Comparison of ENCODE assay signal across 28 mouse cellular contexts in the genomic region with DNA sequence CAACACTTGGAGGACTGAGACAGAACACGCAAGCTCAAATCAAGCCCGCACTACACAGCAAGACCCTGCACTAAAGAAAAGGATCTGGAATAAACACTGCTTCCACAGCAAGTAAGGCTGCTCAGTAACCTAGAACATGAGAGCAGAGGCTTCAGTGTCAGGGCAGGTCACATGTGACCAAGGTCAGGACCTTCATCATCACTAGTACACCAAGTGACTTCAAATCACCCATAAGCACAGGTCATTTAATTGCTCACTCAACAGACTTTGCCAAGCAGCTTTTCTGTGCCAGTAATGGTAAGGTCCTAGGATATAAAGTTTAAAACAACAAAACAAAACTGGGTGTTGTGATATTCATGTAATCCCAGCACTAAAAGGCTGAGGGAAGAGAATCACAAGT. TPM values are rescaled to one million over a fixed set of nuclear protein-coding genes. Genes with fewer than 3 reads are reported as not detected.
DNase-seq lines count a peak whose midpoint lies in the region; ATAC-seq and TF ChIP-seq lines count a peak whose summit lies in the region.
"Had no signal": no experiment of that assay in that cellular context is flagged by ENCODE, and none has a peak within 500 bp of the region (broad histone marks: within the 10 kb centered on the region; RNA-seq: fewer than 3 reads in every experiment).

No protein-coding gene starts in this region.

- H3K27ac ChIP-seq in kidney, adult 2 months (ENCODE audit: insufficient read depth, low read depth, low read length): 0 out of 2 replicates have a peak overlapping the region, but pooled peaks have one; percentile 5
- no peak overlapping the region for H3K27ac ChIP-seq in kidney, embryonic 15.5 days
- H3K27ac ChIP-seq in testis, adult 2 months (ENCODE audit: control insufficient read depth, insufficient read depth, low read depth, low read length): peak overlapping the region; percentile 65; the same call in 1 of the 2 replicates
- H3K27ac ChIP-seq: embryonic facial prominence, embryonic 10.5 days; forebrain, embryonic 15.5 days; heart, embryonic 13.5 days; hindbrain, embryonic 12.5 days; limb, embryonic 12.5 days; liver, embryonic 14.5 days; lung, embryonic 15.5 days; midbrain, embryonic 15.5 days; neural tube, embryonic 12.5 days; stomach, embryonic 15.5 days had no signal

- no peak for TF ChIP-seq POLR2A in kidney, adult 2 months (IDR thresholded peaks at IDR 0.05; ENCODE audit: low read depth, low read length)
- no peak for TF ChIP-seq POLR2A in testis, adult 2 months (IDR thresholded peaks at IDR 0.05; ENCODE audit: control insufficient read depth, low read depth, low read length)

- ATAC-seq in kidney, embryonic 15.5 days (replicated peaks; ENCODE audit: low FRiP score): no peak
- ATAC-seq: forebrain, embryonic 15.5 days; intestine, postnatal 0 days; midbrain, embryonic 15.5 days had no signal

- peak; percentile 49 for DNase-seq in adrenal gland, adult 2 months
- DNase-seq in adrenal gland, adult 18-20 months (ENCODE audit: low spot score in 2 of 2): no peak
- DNase-seq in kidney, adult 2 months: peak; percentile 70
- no peak for DNase-seq in testis, postnatal 10 days (ENCODE audit: low spot score)
- DNase-seq in spleen, postnatal 36 days (ENCODE audit: low spot score in 2 of 2): no peak
- DNase-seq: cerebellum, adult 11-12 months; cerebellum, postnatal 10 days; gastrocnemius, postnatal 10 days; heart, postnatal 14 days; lung, postnatal 36 days; retina, postnatal 1 day; right cerebral cortex, postnatal 25 days; thymus, adult 2 months; thymus, postnatal 4 days had no signal

- H3K9ac ChIP-seq in kidney, embryonic 15.5 days: no peak overlapping the region
- H3K9ac ChIP-seq: forebrain, embryonic 15.5 days; heart, embryonic 13.5 days; hindbrain, embryonic 12.5 days; limb, embryonic 12.5 days; liver, embryonic 14.5 days; lung, embryonic 15.5 days; midbrain, embryonic 15.5 days; neural tube, embryonic 12.5 days; stomach, embryonic 15.5 days had no signal

- no peaks in the 10 kb centered on the region for H3K27me3 ChIP-seq in kidney, adult 2 months (replicated peaks; ENCODE audit: control insufficient read depth, insufficient read depth, low read length)
- no peaks in the 10 kb centered on the region for H3K27me3 ChIP-seq in kidney, embryonic 15.5 days
- H3K27me3 ChIP-seq in testis, adult 2 months (ENCODE audit: control insufficient read depth, insufficient read depth, low read length): no peaks in the 10 kb centered on the region
- H3K27me3 ChIP-seq: forebrain, embryonic 15.5 days; heart, embryonic 13.5 days; hindbrain, embryonic 12.5 days; limb, embryonic 12.5 days; lung, embryonic 15.5 days; megakaryocyte, embryonic 14.5 days; midbrain, embryonic 15.5 days; neural tube, embryonic 12.5 days; stomach, embryonic 15.5 days had no signal

- peaks cover 27% of the 10 kb centered on the region; the same call in 1 of the 2 replicates for H3K4me1 ChIP-seq in kidney, adult 2 months (ENCODE audit: control insufficient read depth, insufficient read depth, low read length)
- peaks cover 11% of the 10 kb centered on the region for H3K4me1 ChIP-seq in kidney, embryonic 15.5 days
- H3K4me1 ChIP-seq in testis, adult 2 months (ENCODE audit: control insufficient read depth, insufficient read depth, low read length): peaks cover 8% of the 10 kb centered on the region

- no peaks in the 10 kb centered on the region for H3K9me3 ChIP-seq in kidney, embryonic 15.5 days (replicated peaks)
- H3K9me3 ChIP-seq: embryonic facial prominence, embryonic 10.5 days; forebrain, embryonic 15.5 days; heart, embryonic 13.5 days; hindbrain, embryonic 12.5 days; limb, embryonic 12.5 days; lung, embryonic 15.5 days; megakaryocyte, embryonic 14.5 days; midbrain, embryonic 15.5 days; neural tube, embryonic 12.5 days; stomach, embryonic 15.5 days had no signal

- H3K4me3 ChIP-seq in kidney, adult 2 months (ENCODE audit: insufficient read depth, low read depth, low read length): no peak overlapping the region
- H3K4me3 ChIP-seq in kidney, embryonic 15.5 days (replicated peaks): no peak overlapping the region
- H3K4me3 ChIP-seq in testis, adult 2 months (ENCODE audit: control insufficient read depth, low read depth, low read length): no peak overlapping the region
- H3K4me3 ChIP-seq: embryonic facial prominence, embryonic 10.5 days; forebrain, embryonic 15.5 days; heart, embryonic 13.5 days; hindbrain, embryonic 12.5 days; limb, embryonic 12.5 days; lung, embryonic 15.5 days; megakaryocyte, embryonic 14.5 days; midbrain, embryonic 15.5 days; neural tube, embryonic 12.5 days; stomach, embryonic 15.5 days had no signal

- no peak overlapping the region for H3K4me2 ChIP-seq in kidney, embryonic 15.5 days
- H3K4me2 ChIP-seq: forebrain, embryonic 15.5 days; heart, embryonic 13.5 days; hindbrain, embryonic 12.5 days; limb, embryonic 12.5 days; lung, embryonic 15.5 days; midbrain, embryonic 15.5 days; neural tube, embryonic 12.5 days; stomach, embryonic 15.5 days had no signal

- 75% methylated on average over 2 of the region's 2 CpGs for WGBS in kidney, adult 2 months
- WGBS in kidney, embryonic 15.5 days: 96% methylated on average over 2 of the region's 2 CpGs

- no peaks in the 10 kb centered on the region for H3K36me3 ChIP-seq in kidney, adult 2 months (ENCODE audit: control insufficient read depth, insufficient read depth, low read length)
- no peaks in the 10 kb centered on the region for H3K36me3 ChIP-seq in kidney, embryonic 15.5 days
- no peaks in the 10 kb centered on the region for H3K36me3 ChIP-seq in testis, adult 2 months (ENCODE audit: control insufficient read depth, insufficient read depth, low read length)
- H3K36me3 ChIP-seq: embryonic facial prominence, embryonic 10.5 days; forebrain, embryonic 15.5 days; heart, embryonic 13.5 days; hindbrain, embryonic 12.5 days; lung, embryonic 15.5 days; midbrain, embryonic 15.5 days; neural tube, embryonic 12.5 days; stomach, embryonic 15.5 days had no signal

- TF ChIP-seq CTCF in kidney, adult 2 months (conservative IDR thresholded peaks at IDR 0.05; ENCODE audit: insufficient read depth, insufficient read length, low read depth, low read length): no peak
- no peak for TF ChIP-seq CTCF in testis, adult 2 months (IDR thresholded peaks at IDR 0.05; ENCODE audit: control insufficient read depth, insufficient read depth, insufficient replicate concordance, low read depth, low read length)

RNA-seq across cellular contexts. Expression of gene Rad54l2, which starts 5.4 kb away (rescaled TPM):
- 10 to 100 TPM; 13.2 to 24.8 TPM for total RNA-seq in adrenal gland, adult 2 months (2021)
- 44.6 and 68.0 TPM in 2 replicates for polyA plus RNA-seq in adrenal gland, adult 2 months (2012; rRNA removed)
- total RNA-seq in adrenal gland, adult 18-20 months (2021): 10 to 100 TPM; 15.1 to 24.2 TPM
- polyA plus RNA-seq in kidney, adult 2 months (2012; rRNA removed): 17.6 and 18.6 TPM in 2 replicates
- polyA plus RNA-seq in kidney, embryonic 15.5 days (2015; fragmentation: Nextera tagmentation; extraction: Ambion mirVana): 7.7 and 8.8 TPM in 2 replicates
- polyA plus RNA-seq in testis, adult 2 months (2012; rRNA removed): 13.1 and 18.2 TPM in 2 replicates

RNA-seq across cellular contexts. Expression of gene Dcaf1, which starts 38.1 kb away (rescaled TPM):
- total RNA-seq in adrenal gland, adult 2 months (2021): 10 to 100 TPM; 29.9 to 36.4 TPM
- polyA plus RNA-seq in adrenal gland, adult 2 months (2012; rRNA removed): 8.9 and 9.7 TPM in 2 replicates
- 10 to 100 TPM; 39.1 to 42.8 TPM for total RNA-seq in adrenal gland, adult 18-20 months (2021)
- polyA plus RNA-seq in kidney, adult 2 months (2012; rRNA removed): 12.4 and 14.7 TPM in 2 replicates
- 26.8 and 27.6 TPM in 2 replicates for polyA plus RNA-seq in kidney, embryonic 15.5 days (2015; fragmentation: Nextera tagmentation; extraction: Ambion mirVana)
- polyA plus RNA-seq in testis, adult 2 months (2012; rRNA removed): 56.6 and 71.0 TPM in 2 replicates

Comparison
In these comparisons a context has a peak if more than half of its experiments do, and no peak if none do; other contexts are left out.
1. DNase-seq: peak in adrenal gland, adult 2 months (single experiment) and kidney, adult 2 months (single experiment); none in adrenal gland, adult 18-20 months (0 of 2), testis, postnatal 10 days (single experiment) and spleen, postnatal 36 days (0 of 2).